Mouse (Mus musculus) heart, postnatal 0 days (tissue): Measurements from ENCODE around the gene Wfdc15b.

ENCODE experiments used
- CTCF ChIP-seq: IDR thresholded peaks from 2 replicates; pipeline ENCODE4 v1.5.1; 2016; ENCODE audit warnings: antibody characterized with exemption, control low read depth, low read depth
- EP300 ChIP-seq: IDR thresholded peaks from 2 replicates; pipeline ENCODE4 v1.6.1; 2016; ENCODE audit warnings: antibody characterized with exemption, low read depth

DNA sequence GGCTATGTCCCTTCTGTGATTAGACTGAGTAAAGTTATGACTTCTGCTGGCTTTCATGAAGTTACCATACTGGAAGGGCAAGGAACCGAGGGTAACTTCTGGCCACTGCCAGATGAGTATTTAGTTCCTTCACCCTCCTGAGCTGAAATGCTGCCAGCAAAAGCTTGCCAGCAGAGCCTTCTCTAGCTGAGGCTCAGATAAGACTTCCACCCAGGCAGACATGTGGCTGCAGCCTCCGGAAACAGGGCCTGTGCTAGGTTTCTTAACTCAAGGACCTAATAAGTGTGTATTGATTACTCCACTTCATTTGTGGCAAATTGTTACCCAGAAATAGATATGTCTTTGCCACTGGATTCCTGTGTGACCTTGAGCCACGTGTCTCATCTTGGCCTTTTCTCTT is 48.1 kb downstream of the Wfdc15b start:
- TF ChIP-seq EP300 = no peak
- TF ChIP-seq CTCF = no peak
